Mouse (Mus musculus): ENCODE data around the gene Hoxb4.

DNA sequence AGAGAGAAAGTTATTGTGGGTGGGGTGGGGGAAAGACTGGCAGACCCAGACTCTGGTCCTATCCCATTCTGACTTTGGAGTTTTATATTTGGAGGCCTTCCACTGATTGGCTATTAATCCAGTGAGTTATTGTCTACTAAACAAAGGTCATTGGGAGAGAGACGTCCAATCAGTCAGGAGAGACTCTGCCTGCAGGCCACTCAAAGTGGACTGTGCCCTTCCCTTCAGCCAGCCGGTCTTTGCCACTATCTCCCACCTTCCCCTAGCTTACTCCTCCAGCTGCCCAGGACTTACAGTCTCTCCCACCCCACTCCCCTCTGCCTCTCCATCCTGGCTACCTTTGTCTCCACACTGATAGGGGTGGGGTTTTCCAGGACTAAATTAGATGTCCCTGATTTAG is 18.5 kb downstream of the Hoxb4 start:
- TF ChIP-seq CTCF (IDR thresholded peaks at IDR 0.05; ENCODE audit: extremely low read depth, insufficient read depth, insufficient read length, insufficient replicate concordance) = no peak
- no peak for TF ChIP-seq POLR2A (IDR thresholded peaks at IDR 0.05; ENCODE audit: low read depth, low read length)

All from spleen, adult 2 months (tissue).